Mouse (Mus musculus) stomach, embryonic 14.5 days (tissue): ENCODE data around the gene Klhl7. TPM values are rescaled to one million over a fixed set of nuclear protein-coding genes. Genes with fewer than 3 reads are reported as not detected.

Experiments
- ATAC-seq: fragments of 200-750 bp; cut with Nextera tagmentation; 2 replicates; pipeline ENCODE4 v1.8.0; 2017; ENCODE audit warnings: low read depth, moderate TSS enrichment; ENCODE audit not compliant: insufficient number of reproducible peaks, insufficient read depth, low FRiP score
- H3K27ac ChIP-seq: fragments of 300-500 bp; sonication (generic); 2 replicates; pipeline ENCODE4 v1.5.1; 2014; ENCODE audit warnings: mild to moderate bottlenecking, low read length, moderate library complexity, mixed read lengths
- H3K27me3 ChIP-seq: fragments of 300-500 bp; sonication (generic); 2 replicates; pipeline ENCODE4 v1.6.1; 2014; ENCODE audit warnings: low read length, control low read depth, mixed read lengths; ENCODE audit not compliant: control insufficient read depth, insufficient read depth
- H3K36me3 ChIP-seq: fragments of 300-500 bp; sonication (generic); 2 replicates; pipeline ENCODE4 v1.6.1; 2014; ENCODE audit warnings: mild to moderate bottlenecking, control low read depth, low read length, moderate library complexity, mixed read lengths; ENCODE audit not compliant: control insufficient read depth, insufficient read depth
- H3K4me1 ChIP-seq: fragments of 300-500 bp; sonication (generic); 2 replicates; pipeline ENCODE4 v1.6.1; 2014; ENCODE audit warnings: low read length, control low read depth, mixed read lengths; ENCODE audit not compliant: control insufficient read depth, insufficient read depth
- H3K4me2 ChIP-seq: fragments of 300-500 bp; sonication (generic); replicated peaks from 2 replicates; pipeline ENCODE4 v1.6.1; 2014; ENCODE audit warnings: low read depth, low read length, control low read depth
- H3K4me3 ChIP-seq: fragments of 300-500 bp; sonication (generic); 2 replicates; pipeline ENCODE4 v1.5.1; 2014; ENCODE audit warnings: low read depth, low read length, control low read depth
- H3K9ac ChIP-seq: fragments of 300-500 bp; sonication (generic); replicated peaks from 2 replicates; pipeline ENCODE4 v1.6.1; 2014; ENCODE audit warnings: low read depth, mild to moderate bottlenecking, control low read depth, low read length, moderate library complexity, mixed read lengths
- H3K9me3 ChIP-seq: fragments of 300-500 bp; sonication (generic); 2 replicates; pipeline ENCODE4 v1.6.1; 2016; ENCODE audit warnings: low read depth, low read length, control low read depth; ENCODE audit not compliant: control insufficient read depth
- WGBS: fragments of 180-500 bp; shearing (Covaris S2); extraction: QIAGEN DNeasy Blood & Tissue Kit; methylation state at CpG from one replicate; pipeline ENCODE4 v1.1.7; 2014; 5-methylcytosine and 5-hydroxymethylcytosine counted together
- polyA plus RNA-seq: library from polyadenylated mRNA; unstranded; fragments of >200 nt; fragmentation: Nextera tagmentation; extraction: Ambion mirVana; gene quantifications from 2 replicates; pipeline ENCODE4 v1.2.1, GENCODE M21; 2014

Gene Klhl7
- 56.1 and 60.9 TPM in 2 replicates for polyA plus RNA-seq

DNA sequence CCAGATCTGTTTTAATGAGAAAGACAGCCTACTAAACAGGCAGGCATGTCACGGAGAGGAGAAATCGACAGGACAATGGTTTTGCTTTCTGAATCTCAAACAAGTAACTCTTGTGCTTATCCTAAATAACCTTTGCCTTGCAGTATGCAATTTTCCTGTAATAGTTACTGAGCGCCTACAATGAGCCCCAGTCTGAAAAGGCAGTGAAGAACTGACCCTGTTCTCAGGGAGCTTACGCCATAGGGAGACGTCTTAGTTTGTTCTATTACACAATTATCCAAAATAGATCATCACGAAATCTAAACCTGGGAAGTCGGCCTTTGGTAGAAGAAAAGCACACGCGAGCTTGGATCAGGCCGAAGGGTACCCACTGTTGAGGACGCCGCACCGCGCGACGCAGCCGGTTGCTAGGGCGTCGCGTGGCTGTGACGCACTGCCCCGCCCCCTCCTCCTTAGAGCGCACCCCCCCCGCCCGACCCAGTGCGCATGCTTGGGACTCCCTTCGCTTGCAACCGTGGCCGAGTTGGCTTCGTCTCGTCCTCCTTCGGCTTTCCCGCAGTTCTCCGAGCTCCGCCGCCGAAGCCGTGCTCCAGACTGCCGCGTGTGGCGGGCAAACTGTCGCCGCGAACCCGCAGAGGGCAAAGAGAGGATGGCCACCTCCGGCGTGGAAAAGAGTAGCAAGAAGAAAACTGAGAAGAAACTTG lies at the start of gene Klhl7:
Klhl7 (plus strand) TSS at position 500 of the 704 bp plus-strand sequence.
- 1% methylated on average over 40 of the region's 47 CpGs for WGBS
- Histone ChIP-seq H3K9ac (peak within 1 kb of the TSS; percentile 78), H3K9me3 (no peaks in the 10 kb centered on the region), H3K36me3 (no peaks in the 10 kb centered on the region), H3K27me3 (no peaks in the 10 kb centered on the region), H3K4me1 (no peaks in the 10 kb centered on the region), H3K27ac (peak within 1 kb of the TSS; percentile 84; the same call in 1 of the 2 replicates), H3K4me2 (peak within 1 kb of the TSS; percentile 57), H3K4me3 (peak within 1 kb of the TSS; percentile 75)
- ATAC-seq, result peak; percentile 97

- H3K9ac ChIP-seq, result no peak overlapping the region
- H3K4me3 ChIP-seq, result no peak overlapping the region
- no peak for ATAC-seq
- H3K27me3 ChIP-seq, result no peaks in the 10 kb centered on the region
- 56% methylated on average over 16 of the region's 16 CpGs for WGBS
- H3K36me3 ChIP-seq, result no peaks in the 10 kb centered on the region
- no peak overlapping the region for H3K27ac ChIP-seq
- 0 out of 2 replicates have a peak, but pooled peaks cover 4% of the 10 kb centered on the region for H3K9me3 ChIP-seq
- no peaks in the 10 kb centered on the region for H3K4me1 ChIP-seq
- H3K4me2 ChIP-seq, result no peak overlapping the region
These were observed 48.4 kb upstream of the Klhl7 start for GRCm38 (mm10) chr5:24051755-24052675.

GRCm38 (mm10) chr5:24053245-24054190 lies 46.9 kb upstream of the Klhl7 start:
- H3K4me2 ChIP-seq, result no peak overlapping the region
- H3K36me3 ChIP-seq, result no peaks in the 10 kb centered on the region
- no peaks in the 10 kb centered on the region for H3K4me1 ChIP-seq
- no peak overlapping the region for H3K9ac ChIP-seq
- H3K9me3 ChIP-seq, result 0 out of 2 replicates have a peak, but pooled peaks cover 4% of the 10 kb centered on the region
- no peaks in the 10 kb centered on the region for H3K27me3 ChIP-seq
- no peak for ATAC-seq
- 46% methylated on average over 9 of the region's 9 CpGs for WGBS
- no peak overlapping the region for H3K27ac ChIP-seq
- no peak overlapping the region for H3K4me3 ChIP-seq

DNA sequence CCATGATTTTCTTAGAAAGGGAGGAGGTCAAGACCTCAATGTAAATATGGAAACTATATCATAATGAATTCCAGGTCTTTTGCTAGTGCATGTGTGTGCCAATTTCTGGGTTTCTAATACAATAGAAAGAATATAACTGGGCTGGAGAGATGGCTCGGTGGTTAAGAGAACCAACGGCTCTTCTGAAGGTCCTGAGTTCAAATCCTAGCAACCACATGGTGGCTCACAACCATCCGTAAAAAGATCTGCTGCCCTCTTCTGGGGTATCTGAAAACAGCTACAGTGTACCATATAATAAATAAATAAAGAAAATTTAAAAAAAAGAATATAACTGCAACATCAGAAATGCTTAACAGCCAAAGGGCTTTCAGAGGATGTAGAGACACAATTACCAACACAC lies 46.0 kb upstream of the Klhl7 start:
- no peaks in the 10 kb centered on the region for H3K36me3 ChIP-seq
- H3K4me2 ChIP-seq, result no peak overlapping the region
- H3K27me3 ChIP-seq, result no peaks in the 10 kb centered on the region
- H3K4me1 ChIP-seq, result no peaks in the 10 kb centered on the region
- H3K9ac ChIP-seq, result no peak overlapping the region
- no peak for ATAC-seq
- H3K27ac ChIP-seq, result no peak overlapping the region
- 0 out of 2 replicates have a peak, but pooled peaks cover 4% of the 10 kb centered on the region for H3K9me3 ChIP-seq
- no peak overlapping the region for H3K4me3 ChIP-seq
- WGBS, result 86% methylated on average over 3 of the region's 3 CpGs

DNA sequence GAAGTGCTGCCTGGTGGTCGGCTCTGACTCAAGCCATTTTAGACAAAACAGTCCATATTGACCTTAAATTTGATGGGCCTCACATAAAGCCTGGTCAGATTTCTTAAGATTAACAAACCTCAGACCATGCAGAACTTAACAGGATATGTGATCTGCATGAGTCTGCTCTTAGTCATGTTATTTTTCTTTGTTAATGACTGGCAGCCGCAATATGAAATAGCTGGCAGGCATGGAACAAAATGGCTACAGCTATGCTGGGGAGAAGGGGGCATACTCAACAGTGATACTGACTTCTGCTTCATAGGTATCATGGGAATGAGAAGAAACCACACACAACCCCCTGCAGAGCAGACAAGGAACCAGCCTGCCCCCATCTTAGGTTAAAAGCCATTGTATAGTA lies 43.5 kb upstream of the Klhl7 start:
- H3K27ac ChIP-seq, result no peak overlapping the region
- no peak overlapping the region for H3K4me3 ChIP-seq
- no peaks in the 10 kb centered on the region for H3K4me1 ChIP-seq
- no peaks in the 10 kb centered on the region for H3K36me3 ChIP-seq
- no peaks in the 10 kb centered on the region for H3K27me3 ChIP-seq
- no peak for ATAC-seq
- WGBS, result 81% methylated on average over 2 of the region's 2 CpGs
- H3K4me2 ChIP-seq, result no peak overlapping the region
- H3K9ac ChIP-seq, result no peak overlapping the region
- 0 out of 2 replicates have a peak, but pooled peaks cover 4% of the 10 kb centered on the region for H3K9me3 ChIP-seq

- Histone ChIP-seq H3K4me2 (no peak overlapping the region), H3K27me3 (no peaks in the 10 kb centered on the region), H3K36me3 (no peaks in the 10 kb centered on the region), H3K4me3 (no peak overlapping the region), H3K27ac (no peak overlapping the region), H3K9ac (no peak overlapping the region), H3K4me1 (no peaks in the 10 kb centered on the region), H3K9me3 (0 out of 2 replicates have a peak, but pooled peaks cover 4% of the 10 kb centered on the region)
- no peak for ATAC-seq
- WGBS, result 76% methylated on average over 3 of the region's 3 CpGs
These were observed 42.8 kb upstream of the Klhl7 start for GRCm38 (mm10) chr5:24057592-24057991.

DNA sequence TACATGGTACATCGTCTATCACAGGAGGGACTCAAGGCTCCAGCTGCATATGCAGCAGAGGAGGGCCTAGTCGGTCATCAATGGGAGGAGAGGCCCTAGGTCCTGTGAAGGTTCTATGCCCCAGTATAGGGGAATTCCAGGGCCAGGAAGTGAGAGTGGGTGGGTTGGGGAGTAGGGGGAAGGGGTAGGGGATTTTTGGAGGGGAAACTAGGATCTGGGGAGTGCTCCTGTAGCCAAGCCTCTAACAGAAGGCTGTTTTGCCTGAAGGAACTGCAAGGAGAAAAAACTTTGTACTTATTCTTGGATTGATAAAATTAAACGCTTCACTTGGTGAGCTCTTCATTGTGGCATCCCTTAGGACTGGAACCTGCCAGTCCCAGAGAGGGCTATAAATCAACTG lies 39.5 kb upstream of the Klhl7 start:
- no peaks in the 10 kb centered on the region for H3K27me3 ChIP-seq
- 52% methylated on average over 3 of the region's 3 CpGs for whole genome bisulfite sequencing
- H3K4me2 ChIP-seq, result no peak overlapping the region
- H3K9ac ChIP-seq, result no peak overlapping the region
- no peak for ATAC-seq
- H3K4me1 ChIP-seq, result no peaks in the 10 kb centered on the region
- H3K27ac ChIP-seq, result no peak overlapping the region
- H3K4me3 ChIP-seq, result no peak overlapping the region
- no peaks in the 10 kb centered on the region for H3K9me3 ChIP-seq
- no peaks in the 10 kb centered on the region for H3K36me3 ChIP-seq

GRCm38 (mm10) chr5:24063034-24063433 lies 37.4 kb upstream of the Klhl7 start:
- Histone ChIP-seq H3K4me3 (no peak overlapping the region), H3K9me3 (no peaks in the 10 kb centered on the region), H3K4me1 (no peaks in the 10 kb centered on the region), H3K4me2 (no peak overlapping the region), H3K36me3 (no peaks in the 10 kb centered on the region), H3K27ac (no peak overlapping the region), H3K27me3 (no peaks in the 10 kb centered on the region), H3K9ac (no peak overlapping the region)
- WGBS, result 82% methylated on average over 6 of the region's 6 CpGs
- no peak for ATAC-seq
